Mouse (Mus musculus): Measurements from ENCODE around the gene Adipor2.

DNA sequence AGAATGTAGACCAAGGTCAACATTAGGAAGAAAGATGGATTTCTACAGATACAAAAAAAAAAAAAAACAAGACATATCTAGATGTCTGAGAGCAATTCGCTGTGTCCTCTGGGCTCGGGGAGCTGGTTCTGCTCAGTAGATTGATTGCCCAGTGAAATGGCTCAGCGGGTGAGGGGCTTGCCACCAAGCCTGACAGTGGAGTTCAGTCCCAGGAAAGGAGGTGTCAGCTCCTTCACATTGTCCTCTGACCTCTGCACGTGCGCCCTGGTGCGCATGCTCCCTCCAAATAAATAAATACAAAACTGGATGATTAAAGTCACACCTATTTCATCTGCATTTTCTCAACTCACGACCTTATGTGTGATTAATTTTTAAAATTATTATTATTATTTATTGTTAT lies 1.9 kb upstream of the Adipor2 start:
- TF ChIP-seq CTCF (IDR thresholded peaks at IDR 0.05; ENCODE audit: extremely low read depth, insufficient read depth, low read length) (no peak), POLR2A (IDR thresholded peaks at IDR 0.05; ENCODE audit: extremely low read depth, insufficient read depth, low read length) (no peak)

Measured in cortical plate, adult 2 months (tissue).